Mouse (Mus musculus) kidney, postnatal 25 days (tissue): ENCODE data around the gene Olfr472.
"Not testable (repeated sequence)": the region's sequence is repeated elsewhere in the genome, so short reads cannot be mapped to it uniquely, and the experiment has no call there.

Source experiments
- DNase-seq, 2 experiments: peaks; one replicate each; pipeline ENCODE4 v3.0.0; 2021; ENCODE audit warnings: mixed read lengths in 2 of 2

Gene Olfr472

DNA sequence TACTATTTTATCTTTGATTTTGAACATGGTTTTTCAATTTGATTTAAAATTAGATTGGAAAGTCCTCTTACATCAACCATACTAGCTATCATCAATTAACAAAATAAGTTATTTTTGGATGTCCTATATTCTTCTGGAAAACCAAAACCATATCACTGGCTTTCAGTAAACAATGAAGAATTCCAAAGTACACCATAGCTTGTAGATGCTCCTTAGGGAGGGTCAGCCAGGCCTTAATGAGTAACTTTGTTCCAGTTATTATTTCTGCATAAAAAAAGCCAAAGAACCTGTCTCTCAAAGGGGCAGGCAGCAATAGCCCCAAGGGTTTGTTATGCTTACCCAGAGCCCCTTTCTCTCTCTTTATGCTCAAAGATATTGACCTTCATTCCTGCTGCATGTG, at the start of gene Olfr472:
TSS of gene Olfr472 (plus strand) at position 301 of the 400 bp plus-strand sequence.
- DNase-seq = no peak

- DNase-seq = no peak
These were observed 32.4 kb downstream of the Olfr472 start, which contains the start of gene Olfr473 for GRCm38 (mm10) chr7:107930146-107930545. Gene Olfr473 (plus strand): TSS chr7:107930446.

DNA sequence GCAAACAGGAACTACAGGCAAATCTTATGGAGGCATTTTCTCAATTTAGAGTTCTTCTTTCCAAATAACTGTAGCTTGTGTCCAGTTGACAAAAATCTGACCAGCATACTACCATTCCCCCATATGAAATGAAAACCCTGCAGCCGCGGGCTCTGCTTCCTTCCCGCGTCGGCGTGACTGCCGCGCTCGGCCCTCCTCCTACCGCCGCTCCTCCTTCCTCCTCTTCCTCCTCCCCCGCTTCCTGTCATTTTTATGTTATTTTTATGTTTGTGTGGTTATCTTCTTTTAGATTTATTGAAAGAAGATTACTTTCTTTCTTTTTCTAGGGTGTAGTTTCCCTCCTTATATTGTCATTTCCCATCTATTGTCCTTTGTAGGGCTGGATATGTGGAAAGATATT, 54.8 kb downstream of the Olfr472 start:
- not testable (repeated sequence) for DNase-seq

DNA sequence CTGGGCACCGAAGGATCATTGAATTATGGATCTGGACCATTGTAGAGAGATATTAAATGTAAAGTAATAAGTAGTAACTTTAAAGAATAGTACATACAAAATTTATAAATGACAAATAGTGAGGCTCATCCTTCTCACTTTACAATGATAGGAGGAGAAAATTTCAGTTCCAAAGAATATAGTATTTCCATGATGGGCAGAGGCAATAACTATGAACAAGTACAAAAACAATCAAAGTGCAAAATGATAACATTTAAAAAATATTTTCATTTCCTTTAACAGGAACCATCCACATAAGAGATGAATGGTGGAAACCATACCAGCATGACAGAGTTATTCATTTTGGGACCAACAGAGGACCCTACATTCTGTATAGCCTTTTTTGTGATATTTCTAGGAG, 56.6 kb downstream of the Olfr472 start, which contains the start of gene Olfr474:
TSS of gene Olfr474 (plus strand) at position 301 of the 400 bp plus-strand sequence.
- no peak for DNase-seq
